Mouse (Mus musculus) spleen, postnatal 36 days (tissue): ENCODE data around the gene Gm20716.

Experiments
- DNase-seq, 2 experiments: peaks; one replicate each; pipeline ENCODE4 v3.0.0; 2022; ENCODE audit warnings: low spot score in 2 of 2, mixed read lengths in 1 of 2

The Gm20716 gene

DNA sequence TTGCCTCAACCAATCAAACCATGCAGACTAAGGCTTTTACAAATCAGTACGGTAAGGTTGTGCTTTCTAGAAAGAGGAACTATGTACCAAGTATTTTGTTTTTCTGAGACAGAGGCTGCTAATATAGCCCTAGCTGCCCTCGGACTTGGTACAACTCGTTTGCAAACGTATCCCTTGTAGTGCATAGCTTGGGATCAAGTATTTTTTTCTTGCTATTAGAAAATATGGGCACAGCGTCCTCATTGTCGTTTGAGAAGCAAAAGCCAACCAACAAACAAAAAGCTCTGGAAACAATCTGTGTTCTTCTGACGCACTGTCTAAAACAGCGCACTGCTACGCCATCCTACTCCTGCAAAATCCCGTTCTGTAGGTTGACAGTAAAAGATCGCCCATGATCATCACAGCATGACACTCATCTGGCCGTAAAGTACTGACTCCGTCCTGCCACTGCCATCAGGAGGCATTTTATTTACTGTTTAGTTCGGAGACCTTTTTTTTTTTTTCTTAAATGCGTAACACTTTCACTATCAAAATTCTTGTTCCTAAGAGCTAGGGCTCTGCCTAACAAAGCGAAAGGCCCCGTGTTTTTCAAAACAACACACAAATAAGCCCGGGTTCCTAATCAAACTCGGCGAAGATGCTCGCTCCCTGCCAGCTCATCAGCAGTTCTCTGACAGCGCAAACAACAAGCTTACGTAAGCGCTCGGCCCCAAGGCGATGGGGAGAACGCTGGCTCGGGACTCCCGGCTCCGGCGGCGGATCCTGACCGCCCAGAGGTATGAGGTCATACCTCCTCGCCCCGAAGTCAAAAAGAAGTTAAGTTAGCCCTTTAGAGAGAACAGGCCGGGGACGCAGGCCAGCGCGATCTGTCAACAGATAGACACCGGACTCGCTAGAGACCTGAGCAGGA, 793 bp downstream of the Gm20716 start:
- peak in 1 of 2 experiments; percentile 23 for DNase-seq

DNA sequence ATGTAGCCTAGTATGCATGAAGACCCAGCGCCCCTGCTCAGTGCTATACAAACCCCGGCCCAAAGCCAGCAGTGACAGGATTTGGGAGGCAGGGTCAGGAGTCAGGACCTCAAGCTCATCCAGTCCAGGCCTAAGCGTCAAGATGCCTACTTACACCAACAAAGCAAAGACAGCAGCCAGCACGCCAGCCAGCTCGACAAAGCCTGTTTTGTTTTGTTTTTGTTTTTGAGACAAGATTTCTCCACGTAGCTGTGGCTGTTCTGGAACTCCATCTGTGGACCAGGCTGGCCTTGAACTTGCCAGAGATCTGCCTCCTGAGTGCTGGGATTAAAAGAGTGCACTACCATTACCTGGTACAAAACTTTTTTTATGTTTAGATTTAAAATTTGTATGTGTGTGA, 6.8 kb downstream of the Gm20716 start:
- DNase-seq, result no peak

DNA sequence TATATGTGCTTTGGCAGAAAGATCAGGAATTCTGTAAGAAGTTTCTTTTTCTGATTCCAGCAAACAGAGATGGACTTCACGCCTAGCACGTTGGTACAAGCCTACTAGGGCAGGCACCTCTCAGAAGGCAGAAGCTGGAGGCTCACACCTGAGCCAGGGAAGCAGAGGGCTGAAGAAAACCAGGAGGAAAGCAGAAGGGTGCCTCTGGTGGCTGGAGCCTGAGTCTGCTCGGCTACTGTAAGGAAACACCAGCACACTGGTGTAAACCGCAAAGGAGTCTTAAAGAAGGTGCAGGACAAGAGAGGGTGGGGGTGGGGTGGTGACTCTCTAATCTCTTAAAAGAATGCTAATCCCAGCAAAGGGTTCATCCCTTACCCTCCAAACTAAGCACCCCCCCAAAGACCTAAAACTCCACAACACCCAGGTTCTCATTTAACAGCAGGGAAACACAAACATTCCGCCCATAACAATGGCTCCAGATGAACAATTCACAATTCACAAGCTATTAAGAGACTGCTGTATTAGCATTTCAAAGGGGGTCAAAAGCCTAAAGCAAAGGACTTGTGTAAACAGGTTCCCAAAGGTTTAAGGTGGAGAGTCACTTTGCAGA, 16.3 kb downstream of the Gm20716 start:
- no peak for DNase-seq

- no peak for DNase-seq
Observed at GRCm38 (mm10) chr2:168207883-168208282, 22.3 kb downstream of the Gm20716 start.

GRCm38 (mm10) chr2:168206725-168207644, 23.2 kb downstream of the Gm20716 start, which contains the start of gene Adnp:
Adnp (minus strand) TSS chr2:168207112.
- peak; percentile 96 for DNase-seq

- peak; percentile 22 for DNase-seq
Observed at GRCm38 (mm10) chr2:168205681-168206631, 24.2 kb downstream of the Gm20716 start.

DNA sequence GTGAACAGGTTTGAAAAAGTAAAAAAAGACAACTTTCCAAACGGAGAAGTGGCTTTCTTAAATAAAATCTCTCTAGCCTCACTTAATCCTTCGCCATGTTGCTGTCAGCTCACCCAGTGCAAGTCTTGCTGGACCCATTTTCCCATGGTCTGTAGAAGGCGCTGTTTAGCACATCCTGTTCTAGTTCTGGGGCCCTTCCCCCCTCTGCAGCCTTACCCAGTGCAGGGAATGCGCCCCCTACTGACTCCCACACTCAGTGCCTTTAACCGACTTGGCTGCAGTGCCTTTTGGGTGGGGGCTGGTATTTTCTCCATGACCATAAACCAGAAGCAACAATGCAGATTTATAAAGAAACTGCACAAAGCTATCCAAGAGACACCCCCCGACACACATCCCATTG, 24.9 kb downstream of the Gm20716 start:
- peak; percentile 88 to 90 for DNase-seq

GRCm38 (mm10) chr2:168204476-168204999, 25.6 kb downstream of the Gm20716 start:
- no peak for DNase-seq

DNA sequence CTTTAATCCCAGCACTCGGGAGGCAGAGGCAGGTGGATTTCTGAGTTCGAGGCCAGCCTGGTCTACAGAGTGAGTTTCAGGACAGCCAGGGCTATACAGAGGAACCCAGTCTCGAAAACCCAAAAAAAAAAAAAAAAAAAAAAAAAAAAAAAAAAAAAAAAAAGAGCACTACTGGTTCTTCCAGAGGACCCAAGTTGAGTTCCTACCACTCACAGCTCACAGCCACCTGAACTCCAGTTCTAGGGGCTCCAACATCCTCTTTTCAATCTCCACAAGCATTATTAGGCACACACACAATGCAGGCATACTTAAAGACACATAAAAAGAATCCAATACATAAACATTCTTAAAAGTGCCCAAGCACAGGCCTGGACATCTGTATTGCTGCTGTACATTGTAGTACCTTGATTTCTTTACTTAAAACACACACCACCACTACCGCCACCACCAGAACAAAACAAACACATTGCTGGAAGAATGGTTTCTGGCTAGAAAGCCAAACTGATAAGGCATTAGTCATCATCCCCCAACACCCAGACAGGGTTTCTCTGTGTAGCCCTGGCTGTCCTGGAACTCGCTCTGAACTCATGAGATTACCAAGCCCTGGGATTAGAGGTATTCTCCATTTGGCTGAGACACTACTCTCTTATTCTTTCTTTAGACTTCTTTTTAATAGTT, 30.0 kb downstream of the Gm20716 start:
- no peak for DNase-seq

GRCm38 (mm10) chr2:168199476-168199875, 30.7 kb downstream of the Gm20716 start:
- no peak for DNase-seq

GRCm38 (mm10) chr2:168198421-168198820, 31.7 kb downstream of the Gm20716 start:
- no peak for DNase-seq

DNA sequence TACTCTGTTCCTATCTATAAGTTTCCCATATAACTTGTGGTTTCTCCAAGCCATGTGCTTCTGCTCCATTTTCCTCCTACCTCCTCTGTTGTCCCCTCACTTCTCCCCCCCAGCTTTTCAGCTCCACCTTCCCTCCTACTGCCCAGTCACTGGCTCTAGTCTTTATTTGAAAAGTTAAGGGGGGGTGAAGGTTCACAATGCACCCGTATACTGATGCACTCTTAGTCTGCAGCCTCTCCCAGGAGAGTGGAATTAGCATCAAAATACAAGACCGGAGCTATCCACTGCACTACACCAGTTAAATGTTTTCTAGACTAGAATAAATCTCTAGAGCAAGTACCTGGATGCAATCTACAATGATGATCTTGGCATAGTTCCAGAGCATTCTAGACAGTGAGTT, 34.4 kb downstream of the Gm20716 start:
- DNase-seq, result no peak

DNA sequence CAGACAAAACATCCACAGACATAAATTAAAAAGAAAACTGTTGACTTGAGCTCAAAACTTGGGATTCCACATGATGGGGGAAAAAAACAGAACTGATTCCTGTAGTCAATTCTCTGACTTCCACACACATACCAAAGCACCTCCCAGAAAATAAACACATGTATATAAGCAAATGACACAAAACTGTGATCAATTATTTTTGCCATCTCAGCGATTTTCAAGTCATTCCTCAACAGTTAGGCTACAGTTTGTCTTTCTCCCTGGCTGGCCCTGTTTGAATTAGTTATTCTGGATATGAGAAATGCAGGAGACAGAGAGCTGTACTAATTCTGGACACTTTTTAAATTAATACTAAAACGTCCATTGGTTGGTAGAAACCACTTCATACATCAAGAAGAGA, 36.5 kb downstream of the Gm20716 start:
- DNase-seq, result no peak

DNA sequence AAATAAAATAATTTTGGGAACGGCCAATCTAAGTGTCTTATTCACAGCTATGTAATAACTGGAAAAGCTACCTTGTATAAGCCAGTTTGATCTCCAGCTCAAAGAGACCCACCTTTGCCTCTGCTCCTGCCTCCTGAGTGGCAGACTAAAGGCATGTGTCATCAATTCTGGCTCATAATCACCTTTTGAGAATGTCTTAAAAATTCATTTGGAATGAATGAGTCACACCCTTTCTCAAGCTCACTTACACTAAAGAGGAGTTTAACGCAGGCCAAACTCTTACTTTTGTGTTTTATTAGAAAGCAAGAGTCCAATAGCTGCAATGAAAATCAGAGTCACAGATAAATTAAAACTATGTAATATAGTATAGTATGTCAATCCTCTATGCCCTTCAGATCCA, 38.3 kb downstream of the Gm20716 start:
- no peak for DNase-seq

GRCm38 (mm10) chr2:168175946-168176345, 54.2 kb downstream of the Gm20716 start:
- no peak for DNase-seq

GRCm38 (mm10) chr2:168170167-168170685, 59.9 kb downstream of the Gm20716 start:
- peak; percentile 78 to 84 for DNase-seq

GRCm38 (mm10) chr2:168169800-168170113, 60.4 kb downstream of the Gm20716 start:
- DNase-seq, result no peak

GRCm38 (mm10) chr2:168168892-168169799, 61.0 kb downstream of the Gm20716 start:
- DNase-seq, result no peak

- no peak for DNase-seq
Observed at GRCm38 (mm10) chr2:168167781-168168180, 62.4 kb downstream of the Gm20716 start.
